Mouse (Mus musculus) liver, embryonic 13.5 days (tissue): Measurements from ENCODE around the gene Alms1. TPM values are rescaled to one million over a fixed set of nuclear protein-coding genes. Genes with fewer than 3 reads are reported as not detected.
A peak's percentile ranks its signal among the peaks of the same experiment; 100 is the strongest.

Source experiments
- ATAC-seq: fragments of 200-750 bp; cut with Nextera tagmentation; 2 replicates; pipeline ENCODE4 v1.8.0; 2017; ENCODE audit warnings: low read depth, mild to moderate bottlenecking, moderate number of reproducible peaks, moderate library complexity
- DNase-seq: peaks from one replicate; pipeline ENCODE4 v3.0.0; 2022
- H3K27ac ChIP-seq: fragments of 300-500 bp; sonication (generic); 2 replicates; pipeline ENCODE4 v1.5.1; 2015; ENCODE audit warnings: moderate library complexity, mild to moderate bottlenecking, inconsistent platforms
- H3K27me3 ChIP-seq: fragments of 300-500 bp; sonication (generic); 2 replicates; pipeline ENCODE4 v1.6.1; 2015; ENCODE audit warnings: mild to moderate bottlenecking, inconsistent platforms
- H3K36me3 ChIP-seq: fragments of 300-500 bp; sonication (generic); 2 replicates; pipeline ENCODE4 v1.6.1; 2015; ENCODE audit warnings: mild to moderate bottlenecking, inconsistent platforms
- H3K4me1 ChIP-seq: fragments of 300-500 bp; sonication (generic); replicated peaks from 2 replicates; pipeline ENCODE4 v1.6.1; 2015; ENCODE audit warnings: inconsistent platforms
- H3K4me2 ChIP-seq: fragments of 300-500 bp; sonication (generic); 2 replicates; pipeline ENCODE4 v1.6.1; 2015; ENCODE audit warnings: inconsistent platforms, mild to moderate bottlenecking, moderate library complexity
- H3K4me3 ChIP-seq: fragments of 300-500 bp; sonication (generic); replicated peaks from 2 replicates; pipeline ENCODE4 v1.5.1; 2015; ENCODE audit warnings: mild to moderate bottlenecking, inconsistent platforms
- H3K9ac ChIP-seq: fragments of 300-500 bp; sonication (generic); 2 replicates; pipeline ENCODE4 v1.6.1; 2015; ENCODE audit warnings: mild to moderate bottlenecking, inconsistent platforms
- H3K9me3 ChIP-seq: fragments of 300-500 bp; sonication (generic); replicated peaks from 2 replicates; pipeline ENCODE4 v1.6.1; 2016; ENCODE audit warnings: inconsistent platforms
- WGBS: fragments of 180-500 bp; shearing (Covaris S2); methylation state at CpG from one replicate; pipeline ENCODE4 v1.1.7; 2015; ENCODE audit not compliant: insufficient replicate concordance; 5-methylcytosine and 5-hydroxymethylcytosine counted together
- polyA plus RNA-seq: library from polyadenylated mRNA; unstranded; fragments of >200 nt; fragmentation: Nextera tagmentation; extraction: Ambion mirVana; gene quantifications from 2 replicates; pipeline ENCODE4 v1.2.1, GENCODE M21; 2015

Alms1 gene
- polyA plus RNA-seq = 1.6 and 2.0 TPM in 2 replicates

GRCm38 (mm10) chr6:85587396-85588143 lies at the start of gene Alms1:
TSS of gene Alms1 (plus strand) at chr6:85587531.
- H3K36me3 ChIP-seq = no peaks in the 10 kb centered on the region
- peak; percentile 96 for ATAC-seq
- H3K27me3 ChIP-seq = no peaks in the 10 kb centered on the region
- WGBS = under 1% methylated on average over 55 of the region's 59 CpGs
- H3K4me1 ChIP-seq = peaks cover 25% of the 10 kb centered on the region
- H3K27ac ChIP-seq = peak within 1 kb of the TSS; percentile 90
- peak; percentile 90 for DNase-seq
- H3K4me3 ChIP-seq = peak within 1 kb of the TSS; percentile 93
- no peaks in the 10 kb centered on the region for H3K9me3 ChIP-seq
- peak within 1 kb of the TSS; percentile 91 for H3K4me2 ChIP-seq
- H3K9ac ChIP-seq = peak within 1 kb of the TSS; percentile 90

GRCm38 (mm10) chr6:85543351-85544175 lies 43.8 kb upstream of the Alms1 start:
- WGBS = 52% methylated on average over 10 of the region's 10 CpGs
- H3K36me3 ChIP-seq = no peaks in the 10 kb centered on the region
- no peak overlapping the region for H3K27ac ChIP-seq
- DNase-seq (no peak), ATAC-seq (no peak)
- no peak overlapping the region for H3K4me3 ChIP-seq
- no peaks in the 10 kb centered on the region for H3K4me1 ChIP-seq
- H3K27me3 ChIP-seq = no peaks in the 10 kb centered on the region
- no peak overlapping the region for H3K9ac ChIP-seq
- H3K4me2 ChIP-seq = no peak overlapping the region
- no peaks in the 10 kb centered on the region for H3K9me3 ChIP-seq

DNA sequence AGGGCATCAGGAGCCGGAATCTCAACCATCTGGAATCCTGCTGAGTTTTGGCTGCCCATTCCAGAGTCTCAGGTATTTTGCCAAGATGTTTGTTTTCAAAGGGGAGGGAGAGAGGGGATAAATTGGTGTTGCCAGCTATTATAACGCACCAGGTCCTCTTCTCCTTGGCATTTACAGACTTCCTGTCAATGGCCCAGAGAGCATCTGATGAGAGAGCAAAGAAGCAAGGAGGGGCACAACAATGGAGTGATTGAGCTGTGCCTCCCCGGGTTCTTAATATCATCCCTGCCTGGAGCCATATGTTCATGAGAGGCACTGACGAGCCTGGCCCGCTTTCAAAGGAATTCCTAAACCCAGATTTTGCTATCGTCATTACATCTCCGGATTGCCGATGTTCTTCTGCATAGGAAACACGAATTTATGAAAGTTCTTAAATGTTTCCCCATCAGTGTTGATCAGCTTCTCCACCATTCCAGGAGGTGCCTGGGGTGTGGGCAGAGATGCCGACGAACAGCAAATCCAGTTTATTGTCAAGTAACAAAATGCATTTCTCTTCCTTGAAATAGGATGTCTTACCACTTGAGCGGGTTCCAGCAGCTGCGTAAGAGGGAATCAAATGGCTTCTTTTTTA lies 43.0 kb upstream of the Alms1 start:
- H3K27ac ChIP-seq = no peak overlapping the region
- H3K9ac ChIP-seq = no peak overlapping the region
- no peaks in the 10 kb centered on the region for H3K9me3 ChIP-seq
- no peak overlapping the region for H3K4me2 ChIP-seq
- H3K4me1 ChIP-seq = no peaks in the 10 kb centered on the region
- ATAC-seq = no peak
- H3K4me3 ChIP-seq = no peak overlapping the region
- no peaks in the 10 kb centered on the region for H3K27me3 ChIP-seq
- WGBS = 73% methylated on average over 13 of the region's 13 CpGs
- H3K36me3 ChIP-seq = no peaks in the 10 kb centered on the region
- no peak for DNase-seq

DNA sequence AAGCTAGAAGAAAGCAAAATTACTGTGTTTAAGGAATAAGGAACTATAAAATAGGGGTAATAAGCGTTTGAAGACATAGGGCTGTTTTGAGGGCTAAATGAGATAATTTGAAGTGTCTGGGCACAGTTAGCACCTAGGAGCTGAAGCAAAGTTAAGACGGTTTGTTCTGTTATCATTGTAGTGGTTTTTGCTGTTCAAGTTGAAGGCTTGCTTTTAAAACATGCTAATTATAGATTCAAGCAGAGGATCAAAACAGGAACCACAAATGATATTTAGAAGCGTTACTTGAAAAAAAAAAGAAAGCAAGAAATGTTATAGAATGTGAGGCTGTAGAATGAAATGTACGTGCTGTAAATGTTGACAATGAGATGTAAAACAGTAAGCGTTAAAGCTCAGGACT lies 39.7 kb upstream of the Alms1 start:
- H3K27me3 ChIP-seq = no peaks in the 10 kb centered on the region
- H3K4me1 ChIP-seq = no peaks in the 10 kb centered on the region
- H3K4me2 ChIP-seq = no peak overlapping the region
- no peaks in the 10 kb centered on the region for H3K36me3 ChIP-seq
- no peaks in the 10 kb centered on the region for H3K9me3 ChIP-seq
- H3K4me3 ChIP-seq = no peak overlapping the region
- H3K9ac ChIP-seq = no peak overlapping the region
- DNase-seq (no peak), ATAC-seq (no peak)
- 55% methylated on average over 5 of the region's 5 CpGs for WGBS
- no peak overlapping the region for H3K27ac ChIP-seq

DNA sequence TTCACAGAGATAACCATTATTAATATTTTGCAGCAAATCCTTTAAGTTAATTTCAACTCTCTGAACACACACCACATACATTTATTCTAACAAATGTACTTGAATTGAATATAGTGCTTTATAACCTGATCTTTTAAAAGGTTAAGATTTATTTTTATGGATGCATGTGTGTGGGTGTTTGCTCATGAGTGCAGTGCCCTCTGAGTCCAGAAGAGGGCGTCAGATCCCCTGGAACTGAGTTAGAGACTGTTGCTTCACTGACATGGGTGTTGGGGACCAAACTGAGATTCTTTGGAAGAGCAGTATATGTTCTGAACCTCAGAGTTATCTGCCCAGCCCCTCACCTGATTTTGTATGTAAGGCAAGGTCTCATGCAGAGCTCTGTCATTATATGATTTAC lies 25.0 kb upstream of the Alms1 start:
- H3K9ac ChIP-seq = no peak overlapping the region
- WGBS = 11% methylated on average over 1 of the region's 1 CpGs
- ATAC-seq = no peak
- H3K36me3 ChIP-seq = no peaks in the 10 kb centered on the region
- H3K9me3 ChIP-seq = no peaks in the 10 kb centered on the region
- H3K4me2 ChIP-seq = no peak overlapping the region
- H3K4me1 ChIP-seq = no peaks in the 10 kb centered on the region
- no peak for DNase-seq
- no peak overlapping the region for H3K4me3 ChIP-seq
- H3K27ac ChIP-seq = no peak overlapping the region
- no peaks in the 10 kb centered on the region for H3K27me3 ChIP-seq

GRCm38 (mm10) chr6:85572816-85573215 lies 14.5 kb upstream of the Alms1 start:
- Histone ChIP-seq H3K4me1 (no peaks in the 10 kb centered on the region), H3K9ac (no peak overlapping the region), H3K9me3 (no peaks in the 10 kb centered on the region), H3K4me2 (no peak overlapping the region), H3K4me3 (no peak overlapping the region), H3K36me3 (no peaks in the 10 kb centered on the region), H3K27ac (no peak overlapping the region), H3K27me3 (no peaks in the 10 kb centered on the region)
- no peak for ATAC-seq
- 75% methylated on average over 5 of the region's 5 CpGs for WGBS
- no peak for DNase-seq

DNA sequence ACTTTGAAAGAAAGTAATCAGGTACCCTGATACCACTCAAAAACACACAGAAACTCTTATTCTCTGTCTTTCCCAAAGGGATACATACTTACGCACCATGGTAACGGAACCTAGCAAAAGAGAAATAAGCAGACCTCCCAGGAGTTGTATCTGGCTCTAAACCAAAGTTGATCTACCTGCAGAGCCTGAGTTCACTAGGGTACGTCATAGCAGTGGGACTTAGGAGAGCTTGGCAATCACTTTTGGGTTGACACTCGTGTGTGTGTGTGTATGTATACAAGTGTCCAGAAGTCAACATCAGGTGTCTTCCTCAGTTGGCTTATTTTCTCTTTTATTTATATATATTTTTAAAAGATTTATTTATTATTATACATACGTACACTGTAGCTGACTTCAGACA lies 5.6 kb upstream of the Alms1 start:
- no peak overlapping the region for H3K27ac ChIP-seq
- H3K27me3 ChIP-seq = 0 out of 2 replicates have a peak, but pooled peaks cover 3% of the 10 kb centered on the region
- no peak for DNase-seq
- no peaks in the 10 kb centered on the region for H3K36me3 ChIP-seq
- no peaks in the 10 kb centered on the region for H3K9me3 ChIP-seq
- ATAC-seq = no peak
- 75% methylated on average over 5 of the region's 5 CpGs for WGBS
- H3K4me3 ChIP-seq = no peak overlapping the region
- no peak overlapping the region for H3K9ac ChIP-seq
- H3K4me2 ChIP-seq = no peak overlapping the region
- no peaks in the 10 kb centered on the region for H3K4me1 ChIP-seq

DNA sequence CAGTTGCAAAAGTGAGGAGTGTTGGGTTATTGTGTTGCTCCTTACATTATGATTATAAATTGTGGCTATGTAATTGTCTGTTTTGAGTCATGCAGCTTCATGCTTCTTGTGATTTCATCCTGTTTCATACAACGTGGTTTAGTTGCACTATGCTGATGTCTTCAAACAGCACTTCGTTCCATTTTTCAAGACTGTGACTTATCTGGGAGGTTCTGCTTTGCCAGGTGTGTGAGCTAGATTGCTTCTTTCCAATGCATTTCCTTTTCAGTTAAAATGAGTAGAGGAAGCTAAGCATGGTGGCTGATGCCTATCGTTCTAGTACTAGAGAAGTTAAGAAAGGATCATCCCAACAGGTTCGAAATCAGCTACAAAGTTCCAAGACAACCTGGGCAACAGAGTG lies 2.7 kb upstream of the Alms1 start:
- Histone ChIP-seq H3K27me3 (0 out of 2 replicates have a peak, but pooled peaks cover 3% of the 10 kb centered on the region), H3K9me3 (no peaks in the 10 kb centered on the region), H3K4me3 (no peak overlapping the region), H3K4me1 (peaks cover 18% of the 10 kb centered on the region), H3K9ac (no peak overlapping the region), H3K36me3 (no peaks in the 10 kb centered on the region), H3K4me2 (no peak overlapping the region), H3K27ac (no peak overlapping the region)
- 49% methylated on average over 4 of the region's 4 CpGs for WGBS
- ATAC-seq = no peak
- no peak for DNase-seq

DNA sequence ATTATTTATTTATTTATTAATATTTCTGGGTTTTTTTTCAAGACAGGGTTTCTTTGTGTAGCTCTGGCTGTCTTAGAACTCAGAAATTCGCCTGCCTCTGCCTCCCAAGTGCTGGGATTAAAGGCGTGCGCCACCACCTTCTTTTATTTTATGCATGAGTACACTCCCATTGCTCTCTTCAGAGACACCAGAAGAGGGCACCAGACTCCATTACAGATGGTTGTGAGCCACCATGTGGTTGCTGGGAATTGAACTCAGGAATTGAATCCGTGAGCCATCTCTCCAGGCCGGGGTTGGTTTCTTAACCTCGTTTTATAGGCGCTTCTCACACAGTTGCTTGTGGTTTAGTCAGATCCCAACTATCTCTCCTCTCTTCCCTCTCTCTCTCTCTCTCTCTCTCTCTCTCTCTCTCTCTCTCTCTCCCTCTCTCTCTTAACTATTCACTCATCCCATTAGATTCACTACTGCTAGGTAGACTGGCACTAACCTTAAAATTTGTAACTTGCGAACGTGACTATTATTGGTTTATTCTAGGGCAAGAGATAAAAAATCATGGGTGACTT lies 445 bp upstream of the Alms1 start:
- Histone ChIP-seq H3K9ac (peak overlapping the region; percentile 90), H3K27ac (peak overlapping the region; percentile 23; the same call in 1 of the 2 replicates), H3K4me2 (peak overlapping the region; percentile 91), H3K9me3 (no peaks in the 10 kb centered on the region), H3K36me3 (no peaks in the 10 kb centered on the region), H3K27me3 (0 out of 2 replicates have a peak, but pooled peaks cover 3% of the 10 kb centered on the region), H3K4me3 (peak overlapping the region; percentile 93), H3K4me1 (peaks cover 25% of the 10 kb centered on the region)
- 30% methylated on average over 9 of the region's 9 CpGs for WGBS
- DNase-seq (peak; percentile 17), ATAC-seq (peak; percentile 24)

DNA sequence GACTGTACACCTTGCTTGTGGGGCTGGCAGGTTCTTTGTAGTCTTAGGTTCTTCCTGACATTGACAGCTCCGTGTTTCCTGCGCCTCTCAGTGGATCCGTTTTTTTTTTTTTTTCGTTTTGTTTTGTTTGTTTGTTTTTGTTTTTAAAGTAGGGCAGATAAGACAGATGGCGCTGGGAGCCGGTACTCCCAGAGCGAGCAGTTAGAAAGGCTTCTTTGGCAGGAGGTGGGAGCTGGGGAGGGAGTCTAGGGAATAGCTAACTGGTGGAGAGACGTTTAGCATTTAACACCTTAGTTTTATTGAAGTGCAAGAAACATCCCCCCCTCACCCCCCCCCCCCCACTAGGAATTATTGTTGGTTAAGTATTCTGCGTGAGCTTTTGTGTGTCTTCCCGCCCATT lies 833 bp downstream of the Alms1 start:
- Histone ChIP-seq H3K36me3 (no peaks in the 10 kb centered on the region), H3K27me3 (no peaks in the 10 kb centered on the region), H3K4me1 (peaks cover 25% of the 10 kb centered on the region), H3K9ac (peak overlapping the region; percentile 90), H3K4me2 (peak overlapping the region; percentile 91), H3K4me3 (peak overlapping the region; percentile 93), H3K27ac (peak overlapping the region; percentile 90), H3K9me3 (no peaks in the 10 kb centered on the region)
- DNase-seq = no peak
- WGBS = 0% methylated on average over 10 of the region's 10 CpGs
- ATAC-seq = no peak

DNA sequence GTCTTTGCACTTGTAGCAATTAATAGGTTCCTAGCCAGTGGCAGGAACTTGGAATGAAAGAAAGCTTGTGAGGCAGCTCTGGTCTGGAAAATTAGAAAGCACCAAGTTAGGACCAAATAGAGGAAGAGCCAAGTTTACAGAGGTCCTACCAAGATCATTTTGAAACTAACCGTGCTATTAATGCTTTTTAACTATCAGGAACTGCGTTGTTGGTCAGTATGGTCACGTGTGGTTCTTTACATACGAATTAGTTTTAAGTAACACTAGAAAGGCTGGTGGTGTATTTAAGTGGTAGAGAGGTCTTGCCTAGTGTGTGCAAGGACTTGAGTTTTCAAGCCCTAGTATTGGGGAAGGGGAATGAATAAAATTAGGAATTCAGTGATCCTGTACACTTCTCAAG lies 1.2 kb downstream of the Alms1 start:
- H3K9me3 ChIP-seq = no peaks in the 10 kb centered on the region
- H3K36me3 ChIP-seq = no peaks in the 10 kb centered on the region
- H3K9ac ChIP-seq = peak overlapping the region; percentile 90
- no peaks in the 10 kb centered on the region for H3K27me3 ChIP-seq
- no peak overlapping the region for H3K27ac ChIP-seq
- peak overlapping the region; percentile 93 for H3K4me3 ChIP-seq
- peak overlapping the region; percentile 91 for H3K4me2 ChIP-seq
- no peak for ATAC-seq
- 18% methylated on average over 4 of the region's 4 CpGs for WGBS
- no peak for DNase-seq
- H3K4me1 ChIP-seq = peaks cover 25% of the 10 kb centered on the region
